Mouse (Mus musculus) frontal cortex, adult 2 months (tissue): ENCODE results near the gene Ntng1. TPM values are rescaled to one million over a fixed set of nuclear protein-coding genes. Genes with fewer than 3 reads are reported as not detected.

Source experiments
- DNase-seq, 2 experiments: peaks; one replicate each; pipeline ENCODE4 v3.0.0; 2022; ENCODE audit warnings: low spot score in 1 of 2; ENCODE audit errors: extremely low spot score in 1 of 2
- polyA plus RNA-seq: library from polyadenylated mRNA; depleted of rRNA; stranded (reverse); fragments of >200 nt; gene quantifications from 2 replicates; pipeline ENCODE4 v1.2.3, GENCODE M21; 2012; rRNA removed

The Ntng1 gene
- 30.7 and 32.6 TPM in 2 replicates for polyA plus RNA-seq

DNA sequence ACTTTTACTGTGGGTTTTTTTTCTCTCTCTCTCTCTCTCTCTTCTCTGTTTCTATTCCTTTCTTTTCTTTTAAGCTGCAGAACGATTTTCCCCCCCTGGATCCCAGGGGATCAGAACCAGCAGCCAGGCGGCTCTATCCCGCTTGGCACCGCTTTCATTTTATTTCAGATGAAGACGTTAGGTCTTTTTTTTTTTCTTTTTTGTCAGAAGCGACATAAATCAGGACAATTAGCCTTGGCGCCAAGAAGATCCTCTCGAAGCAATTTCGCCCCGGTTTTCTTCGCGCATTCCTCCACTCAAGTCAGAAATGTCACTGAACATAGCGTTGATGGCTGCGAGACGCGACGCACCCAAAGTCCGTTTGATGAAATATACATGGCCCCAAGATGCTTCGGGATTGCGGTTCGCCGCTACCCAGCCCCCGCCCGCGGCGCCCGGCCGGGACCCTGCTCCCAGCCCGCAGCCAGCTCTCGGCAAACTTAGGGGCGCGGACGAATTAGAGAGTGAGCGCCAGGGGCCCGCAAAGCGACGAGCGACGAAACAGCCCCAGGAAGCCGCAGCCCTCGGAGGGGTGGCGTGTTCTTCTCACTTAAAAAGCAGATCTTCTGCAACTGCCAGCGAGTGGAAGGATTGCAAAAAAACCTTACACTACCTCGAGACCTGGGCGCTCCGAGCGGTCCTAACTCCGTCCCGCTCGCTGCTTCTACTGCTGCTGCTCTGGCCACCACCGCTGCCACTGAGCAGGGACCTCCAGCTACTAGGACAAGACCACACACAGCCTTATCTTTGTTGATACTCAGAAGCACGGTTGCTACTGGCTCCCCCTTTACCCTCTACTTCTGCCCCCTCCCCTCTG, at the start of gene Ntng1:
Ntng1 (minus strand) TSS at position 806 of the 856 bp plus-strand sequence.
- DNase-seq = peak in 1 of 2 experiments; percentile 39

DNA sequence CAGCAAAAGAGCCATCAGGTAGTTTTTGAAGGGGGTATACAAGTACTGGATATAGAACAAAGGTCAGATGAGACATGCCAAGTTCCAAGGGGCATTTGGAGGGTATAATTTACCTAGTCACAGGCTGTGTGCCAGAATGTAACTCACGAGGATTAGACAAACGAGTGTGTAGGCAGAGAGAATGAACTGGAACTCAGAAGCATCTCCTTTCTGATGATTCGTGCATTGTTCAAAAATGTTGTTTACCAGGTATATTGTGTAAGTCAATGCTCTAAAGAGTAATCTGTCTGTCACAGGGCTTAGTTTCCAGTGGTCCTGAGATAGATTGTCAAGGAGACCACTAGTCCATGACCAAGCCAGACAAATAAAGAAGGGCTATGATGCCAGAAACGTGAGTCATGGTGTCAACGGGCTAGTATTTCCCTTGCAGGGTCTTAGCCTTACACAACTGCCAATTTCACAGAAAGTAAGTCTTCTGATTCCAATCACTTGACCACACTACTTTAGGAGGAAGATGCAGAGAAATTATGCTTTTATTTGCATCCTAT, 43.7 kb upstream of the Ntng1 start:
- DNase-seq = no peak

DNA sequence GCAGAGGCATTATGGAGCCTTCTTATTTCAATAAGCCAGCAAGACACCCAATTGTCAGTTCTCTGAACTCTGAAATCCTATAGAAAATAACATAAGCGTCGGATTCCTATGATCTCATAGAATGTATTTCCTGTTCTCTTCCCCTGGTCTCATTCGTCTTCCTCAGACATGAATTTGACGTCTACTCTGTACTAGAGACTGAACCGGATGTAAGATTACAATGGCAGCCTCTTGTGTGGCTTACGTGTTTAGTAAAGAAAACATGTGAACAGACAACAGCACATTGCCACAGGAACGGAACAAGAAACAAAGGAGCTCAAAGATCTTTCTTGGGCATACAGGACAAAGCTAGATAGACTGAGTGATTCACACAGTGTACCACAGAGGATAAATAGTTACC, 5.3 kb upstream of the Ntng1 start:
- DNase-seq = no peak

DNA sequence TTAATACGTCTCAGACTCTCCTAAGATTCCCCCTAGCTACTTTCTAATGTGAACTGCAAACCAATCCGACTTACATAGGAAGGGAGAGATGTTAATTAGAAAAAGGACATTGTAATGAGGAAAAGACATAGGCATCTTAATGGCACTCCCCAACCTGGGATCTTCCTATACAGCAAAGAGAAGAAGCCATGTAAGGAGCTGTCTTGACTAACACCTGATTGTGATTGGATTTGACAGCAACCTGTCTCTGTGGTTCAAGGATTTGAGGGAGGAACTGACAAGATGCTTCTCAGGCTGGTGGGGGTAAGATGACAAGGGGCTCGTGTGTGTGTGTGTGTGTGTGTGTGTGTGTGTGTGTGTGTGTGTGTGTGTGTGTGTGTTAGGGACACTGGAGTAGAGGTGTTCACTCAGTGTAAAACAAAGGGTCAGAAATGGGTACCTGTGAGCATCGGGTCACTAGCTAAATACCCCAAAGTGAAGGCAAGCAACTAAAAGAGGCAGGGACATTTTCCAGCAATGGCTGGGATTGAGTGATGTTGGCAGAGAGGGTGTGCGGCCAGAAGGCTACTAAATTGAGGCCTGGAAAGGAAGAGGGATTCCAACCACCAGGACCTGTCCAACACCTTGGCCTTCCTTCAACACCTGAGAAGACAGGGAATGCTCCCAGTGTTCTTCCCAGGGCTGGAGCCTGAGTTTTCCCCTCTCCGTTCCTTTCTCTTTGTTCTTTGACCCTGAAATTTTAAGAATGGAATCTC, 667 bp upstream of the Ntng1 start:
- DNase-seq = no peak

DNA sequence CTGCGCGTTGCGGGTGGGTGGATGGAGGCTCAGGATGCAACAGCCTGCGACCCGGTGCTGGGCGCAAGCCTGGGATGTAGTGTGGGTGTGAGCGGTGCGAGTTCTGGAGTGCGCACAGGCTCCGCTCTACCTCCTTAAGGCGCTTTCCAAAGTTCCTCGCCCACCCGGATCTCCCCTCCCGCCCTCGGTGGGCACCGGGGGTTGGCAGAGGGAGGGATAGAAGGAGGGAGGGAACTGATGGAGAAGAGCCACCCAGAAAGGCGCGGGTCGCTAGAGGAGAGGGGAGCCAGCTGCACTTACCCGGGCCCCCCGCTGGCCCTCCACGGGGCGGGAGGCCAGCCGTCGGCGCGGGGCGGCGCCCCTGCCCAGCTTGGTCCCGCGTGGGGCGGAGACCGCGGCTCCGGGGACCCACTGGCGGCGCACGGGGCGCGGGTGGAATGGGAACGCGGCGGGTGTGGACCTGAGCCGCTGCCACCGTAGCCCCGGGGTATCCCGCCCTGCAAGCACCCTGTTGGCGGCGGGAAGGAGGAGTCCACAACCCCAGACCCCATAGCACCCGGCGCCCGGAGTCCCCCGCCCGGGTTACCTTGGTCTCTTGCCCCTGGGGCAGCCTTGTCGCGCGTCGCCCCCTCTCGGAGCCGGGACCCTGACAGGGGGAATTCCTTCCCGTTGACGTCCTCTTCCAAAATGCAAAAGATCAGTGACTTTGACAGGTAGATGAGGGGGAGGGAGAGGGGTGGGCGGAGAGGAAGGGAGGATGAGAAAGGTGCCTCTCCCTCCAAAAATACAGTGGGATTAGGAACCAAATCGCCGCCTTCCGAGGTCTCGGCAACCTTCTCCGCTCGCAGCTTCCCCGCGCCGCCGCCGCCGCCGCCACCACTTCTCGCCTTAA, 1.3 kb downstream of the Ntng1 start:
- no peak for DNase-seq

DNA sequence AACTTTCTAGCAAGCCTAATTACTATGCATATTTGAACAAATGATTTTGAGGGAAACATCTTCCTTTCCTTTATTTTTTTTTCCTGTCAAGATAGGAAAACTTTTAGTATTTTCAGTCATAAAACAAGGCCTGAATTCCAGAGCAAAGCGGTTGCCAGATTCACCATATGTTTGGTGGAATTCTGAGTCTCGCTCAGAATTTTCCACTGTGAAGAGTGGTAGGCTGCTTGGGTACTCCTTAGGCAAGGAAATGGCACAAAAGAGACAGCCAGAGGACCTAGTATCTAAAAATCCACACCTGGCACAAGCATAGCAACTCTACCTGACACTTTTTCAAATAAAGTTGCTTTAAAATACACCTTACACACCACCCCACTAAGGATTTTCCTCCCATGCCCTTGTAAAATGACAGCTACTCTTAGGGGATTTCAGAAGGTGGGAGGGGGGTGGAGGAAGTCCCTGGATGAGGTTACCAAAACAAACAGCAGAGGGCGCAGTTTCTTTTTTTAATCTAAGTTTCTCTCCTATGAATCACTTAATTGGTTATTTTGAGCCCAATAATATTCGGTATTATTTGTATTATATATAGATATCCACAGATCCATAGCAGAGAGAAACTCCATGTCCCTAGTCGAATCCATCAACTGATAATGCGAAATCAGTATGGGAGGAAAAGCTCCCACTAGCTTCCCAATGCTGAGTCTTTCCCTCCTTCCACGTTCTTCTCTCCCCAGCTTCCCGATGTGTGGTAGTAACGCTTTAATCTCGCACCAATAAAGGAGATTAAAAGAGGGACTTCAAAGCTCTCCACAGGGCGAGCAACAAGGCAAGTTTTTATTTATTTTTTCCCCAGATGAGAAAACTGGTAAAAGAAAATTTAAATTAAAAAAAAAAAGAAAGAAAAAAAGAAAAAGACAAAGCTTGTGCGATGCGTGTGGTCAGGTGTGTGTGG, 2.2 kb downstream of the Ntng1 start:
- DNase-seq = peak in 1 of 2 experiments; percentile 87

DNA sequence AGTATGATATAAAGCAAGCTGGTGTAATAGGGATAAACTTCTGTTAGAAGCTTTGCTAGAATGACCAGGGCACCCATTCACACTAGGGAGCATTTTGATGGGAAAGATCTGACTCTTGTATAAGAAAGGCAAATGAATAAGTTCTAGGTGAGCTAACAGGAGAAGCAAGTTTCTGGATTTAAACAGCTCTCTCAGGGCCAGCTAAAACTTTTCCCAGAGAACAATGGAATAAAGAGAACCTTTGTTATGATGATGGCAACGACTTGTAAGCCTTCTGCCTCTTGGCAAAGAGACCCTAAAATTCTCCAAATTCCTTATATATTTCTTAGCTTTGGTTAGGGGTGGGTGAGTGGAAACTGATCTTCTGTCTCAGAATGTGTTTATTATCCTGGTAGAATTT, 7.7 kb downstream of the Ntng1 start:
- no peak for DNase-seq

DNA sequence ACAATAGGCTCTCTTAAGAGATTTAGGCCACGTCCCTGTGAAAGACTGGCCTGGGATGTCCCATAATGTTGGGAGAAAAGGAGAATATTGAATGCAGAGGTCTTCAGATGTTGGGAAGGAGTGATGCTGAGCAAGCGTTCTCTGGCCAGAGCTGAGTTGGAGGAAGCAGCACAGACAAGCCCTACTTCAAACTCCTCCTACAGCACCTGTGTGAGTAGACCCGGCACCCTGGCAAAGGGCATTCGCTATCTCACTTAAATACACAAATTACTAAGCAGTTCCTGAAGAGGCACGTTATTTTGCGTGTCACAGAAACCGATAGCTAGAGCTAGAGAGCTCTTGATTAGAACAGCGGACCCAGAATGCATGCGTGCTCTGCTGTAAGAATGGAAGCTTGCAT, 10.7 kb downstream of the Ntng1 start:
- no peak for DNase-seq

DNA sequence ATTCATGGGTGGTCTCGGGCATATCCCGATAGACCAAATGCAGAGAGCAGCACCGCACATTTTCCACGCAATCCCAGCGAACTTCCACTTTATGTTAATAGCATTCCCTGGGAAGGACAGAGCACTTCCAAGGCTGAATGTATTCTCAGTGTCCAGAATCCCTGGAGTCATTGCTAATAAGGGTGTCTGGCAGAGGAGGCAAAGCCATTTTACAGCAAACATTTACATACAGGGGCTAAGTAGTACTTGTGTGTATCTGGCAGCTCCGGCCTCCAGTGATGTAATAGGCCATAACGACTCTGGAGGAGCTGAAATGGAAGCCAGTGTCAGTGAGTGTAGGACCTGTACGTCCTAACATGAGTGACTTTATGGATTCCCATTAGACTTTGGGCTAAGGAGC, 11.5 kb downstream of the Ntng1 start:
- no peak for DNase-seq

DNA sequence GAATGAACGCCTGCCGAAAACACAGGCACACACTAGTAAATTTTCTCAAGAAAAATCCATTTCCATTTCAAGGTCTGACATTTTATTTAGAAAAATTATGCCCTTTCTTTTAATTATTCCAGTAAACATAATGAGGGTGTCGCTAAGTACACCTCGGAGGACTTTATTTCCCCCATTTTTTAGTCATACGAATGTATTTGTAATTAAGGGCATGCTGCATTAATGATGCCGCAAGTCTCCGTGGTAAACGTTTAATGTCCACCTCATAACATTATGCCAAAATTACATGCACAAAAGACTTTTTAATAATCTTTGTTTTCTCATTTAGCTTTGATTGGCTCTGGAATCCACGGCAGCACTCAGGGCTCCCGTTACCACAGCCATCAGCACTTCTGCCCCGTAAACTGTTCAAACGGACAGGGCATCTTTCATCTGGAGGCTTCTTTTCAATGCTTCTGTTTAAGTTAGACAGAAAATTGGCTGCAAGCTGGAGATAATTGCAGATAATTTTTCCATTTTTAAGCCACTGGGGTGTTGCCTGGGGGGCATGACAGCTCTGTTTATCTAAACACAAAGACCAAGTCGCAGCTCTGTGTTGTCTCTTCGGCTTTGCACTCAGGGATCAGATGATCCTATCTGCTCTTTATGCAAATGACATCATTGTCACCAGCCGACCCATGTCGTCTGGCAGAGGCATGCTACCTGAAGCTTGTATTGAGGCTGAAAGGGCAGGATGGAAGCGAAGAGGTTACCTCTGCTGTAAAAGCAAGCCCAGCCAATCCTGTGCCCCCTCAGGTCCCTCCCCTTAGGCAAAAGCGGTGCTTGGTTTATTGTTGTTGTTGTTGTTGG, 12.5 kb downstream of the Ntng1 start:
- no peak for DNase-seq

DNA sequence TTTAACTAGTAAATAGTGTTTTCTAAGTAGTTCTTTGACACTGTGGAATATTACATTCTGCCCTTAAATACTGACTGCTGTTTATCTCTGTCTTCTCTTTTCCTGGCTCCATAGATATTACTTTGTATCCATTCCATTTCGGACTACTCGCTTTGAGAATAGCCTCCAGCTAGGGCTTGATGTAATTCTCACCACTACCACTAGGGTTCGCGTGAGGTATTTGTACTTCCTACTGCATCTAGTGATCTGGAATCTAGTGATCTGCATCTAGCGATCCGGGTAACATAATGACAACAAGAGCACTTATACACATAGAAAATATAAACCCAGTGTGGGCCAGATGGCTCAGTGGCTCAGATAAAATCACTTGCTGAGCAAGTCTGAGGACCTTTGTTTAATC, 14.2 kb downstream of the Ntng1 start:
- no peak for DNase-seq

DNA sequence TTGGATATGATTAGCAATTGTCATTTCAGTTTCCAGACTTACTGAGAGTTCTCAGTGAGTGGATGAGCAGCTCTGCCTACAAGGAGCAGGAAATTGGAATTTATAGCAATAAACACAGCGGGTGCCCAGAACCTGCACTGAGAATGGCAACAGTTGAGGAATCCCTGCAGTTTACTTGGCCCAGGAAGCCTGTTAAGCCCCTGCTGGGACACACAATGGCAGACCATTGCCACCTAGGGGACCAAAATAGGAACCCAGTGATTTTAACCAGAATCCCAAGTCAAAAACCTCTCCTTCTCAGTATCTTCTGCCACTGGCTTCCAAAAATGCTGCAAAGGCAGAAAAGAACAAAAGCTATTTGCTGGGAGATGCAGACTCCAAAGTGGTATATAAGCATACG, 37.8 kb downstream of the Ntng1 start:
- no peak for DNase-seq

DNA sequence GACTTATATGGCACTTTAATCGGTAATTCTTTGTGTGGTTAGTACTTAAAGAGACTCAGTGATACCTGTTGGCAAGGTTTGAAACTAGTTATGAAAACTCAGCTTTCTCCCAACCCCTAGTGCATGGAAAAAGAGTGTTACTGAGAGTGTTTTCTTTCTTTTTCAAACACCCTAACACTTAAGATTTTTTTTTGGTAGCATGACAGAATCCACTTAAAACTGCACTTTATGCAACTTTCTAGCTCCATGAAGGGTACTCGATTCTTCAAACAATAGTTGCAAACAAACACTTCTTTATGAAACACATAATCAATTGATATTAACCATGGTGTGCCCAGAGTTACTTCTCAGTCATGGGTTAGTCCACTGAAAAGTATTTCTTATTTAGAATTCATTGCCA, 49.4 kb downstream of the Ntng1 start:
- DNase-seq = no peak

DNA sequence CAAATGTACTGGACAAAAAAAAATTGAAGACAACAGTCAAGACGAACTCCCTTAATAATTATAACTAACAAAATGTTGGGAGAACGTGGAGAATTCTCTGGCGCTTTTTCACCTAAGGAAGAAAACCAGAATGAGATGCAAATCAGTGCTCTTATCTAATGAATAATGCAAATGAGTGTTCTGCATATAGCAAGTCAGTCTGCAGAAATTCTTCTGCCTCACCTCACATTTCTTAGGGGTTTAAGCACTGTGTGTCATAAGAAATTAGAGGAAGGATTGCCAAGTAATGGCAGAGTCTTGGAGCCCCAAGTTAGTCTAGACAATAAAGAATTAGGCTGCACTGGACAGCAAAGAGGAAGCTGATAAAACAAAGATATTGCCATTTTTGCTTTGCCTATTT, 49.8 kb downstream of the Ntng1 start:
- DNase-seq = peak in 1 of 2 experiments; percentile 6

DNA sequence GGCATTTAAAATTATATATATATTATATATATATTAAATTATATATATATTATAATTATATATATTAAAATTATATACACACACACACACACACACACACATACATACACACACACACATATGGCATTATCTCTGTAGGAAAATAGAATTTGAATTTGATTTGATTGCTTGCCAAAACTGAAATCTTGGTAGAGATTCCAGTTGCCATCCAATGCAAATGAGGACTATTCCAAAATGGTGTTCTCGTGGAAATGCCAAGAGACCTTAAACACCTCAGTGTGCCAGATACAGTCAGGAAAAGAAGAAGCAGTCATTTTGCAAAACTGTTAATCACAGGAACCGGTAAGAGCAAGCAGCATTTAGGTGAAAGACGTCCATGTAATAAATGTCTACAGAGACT, 51.3 kb downstream of the Ntng1 start:
- no peak for DNase-seq

DNA sequence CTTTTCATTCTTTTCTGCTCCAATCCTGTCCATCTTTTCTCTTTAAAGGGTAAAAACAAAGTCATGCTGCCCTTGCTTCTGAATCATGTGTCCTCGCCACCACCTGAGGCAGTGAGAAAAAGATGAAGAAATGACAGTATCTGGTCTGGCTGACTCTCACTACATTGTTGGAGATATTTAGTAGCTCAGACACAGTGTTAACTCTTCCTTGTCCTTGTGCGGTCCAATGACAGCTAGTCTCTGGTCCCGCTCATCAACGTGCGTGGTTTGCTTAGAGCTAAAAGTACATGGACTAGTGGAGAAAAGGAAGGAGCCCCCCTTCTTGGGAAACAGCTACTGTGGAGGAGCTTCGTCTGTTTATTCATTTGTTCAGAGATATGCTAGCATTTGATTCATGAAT, 56.6 kb downstream of the Ntng1 start:
- no peak for DNase-seq

DNA sequence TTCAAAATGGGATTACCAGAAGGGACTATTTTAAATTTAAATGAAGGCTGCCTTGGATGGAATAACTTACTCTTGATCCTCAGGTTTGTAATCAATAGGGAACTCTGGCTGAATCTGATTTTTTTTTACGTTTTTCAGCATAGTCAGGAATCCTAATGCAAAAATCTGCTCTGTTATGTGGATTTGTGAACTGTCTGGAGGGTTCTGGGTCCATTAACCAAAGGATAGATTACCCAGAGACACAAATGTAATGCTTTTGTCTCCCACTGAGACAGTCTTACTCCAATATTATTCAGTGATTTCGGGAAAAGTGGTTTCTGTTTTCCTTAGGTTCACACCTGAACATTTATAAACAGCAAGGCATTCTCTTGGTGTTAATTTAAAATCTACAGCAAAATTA, 58.5 kb downstream of the Ntng1 start:
- no peak for DNase-seq

DNA sequence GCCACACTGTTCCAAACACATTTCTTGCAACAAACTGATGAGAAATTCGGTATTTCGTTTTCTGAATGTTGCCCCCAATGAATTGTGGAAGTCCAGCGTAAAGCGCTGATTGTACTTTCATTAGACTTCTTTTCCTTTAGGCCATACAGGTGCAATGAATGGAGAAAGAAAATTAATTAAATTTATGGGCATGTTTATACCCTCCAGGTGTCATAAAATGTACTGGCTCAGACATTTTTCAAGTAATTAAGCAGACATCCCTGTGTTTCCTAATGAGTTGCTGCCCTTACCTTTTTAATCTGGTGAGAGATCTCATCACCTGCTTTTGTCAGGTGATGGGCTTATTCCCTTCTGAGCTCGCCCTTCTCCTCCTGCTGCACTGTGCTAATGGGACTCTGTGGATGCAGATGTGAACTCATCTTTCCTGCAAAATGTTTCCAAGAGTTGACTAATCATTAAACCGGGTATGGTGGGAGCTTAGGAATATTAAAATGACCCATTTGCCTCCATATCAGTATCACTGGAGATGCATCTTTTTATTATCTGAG, 79.0 kb downstream of the Ntng1 start:
- no peak for DNase-seq
